Mouse (Mus musculus): ENCODE data around the gene Dmbx1.

Gene Dmbx1

DNA sequence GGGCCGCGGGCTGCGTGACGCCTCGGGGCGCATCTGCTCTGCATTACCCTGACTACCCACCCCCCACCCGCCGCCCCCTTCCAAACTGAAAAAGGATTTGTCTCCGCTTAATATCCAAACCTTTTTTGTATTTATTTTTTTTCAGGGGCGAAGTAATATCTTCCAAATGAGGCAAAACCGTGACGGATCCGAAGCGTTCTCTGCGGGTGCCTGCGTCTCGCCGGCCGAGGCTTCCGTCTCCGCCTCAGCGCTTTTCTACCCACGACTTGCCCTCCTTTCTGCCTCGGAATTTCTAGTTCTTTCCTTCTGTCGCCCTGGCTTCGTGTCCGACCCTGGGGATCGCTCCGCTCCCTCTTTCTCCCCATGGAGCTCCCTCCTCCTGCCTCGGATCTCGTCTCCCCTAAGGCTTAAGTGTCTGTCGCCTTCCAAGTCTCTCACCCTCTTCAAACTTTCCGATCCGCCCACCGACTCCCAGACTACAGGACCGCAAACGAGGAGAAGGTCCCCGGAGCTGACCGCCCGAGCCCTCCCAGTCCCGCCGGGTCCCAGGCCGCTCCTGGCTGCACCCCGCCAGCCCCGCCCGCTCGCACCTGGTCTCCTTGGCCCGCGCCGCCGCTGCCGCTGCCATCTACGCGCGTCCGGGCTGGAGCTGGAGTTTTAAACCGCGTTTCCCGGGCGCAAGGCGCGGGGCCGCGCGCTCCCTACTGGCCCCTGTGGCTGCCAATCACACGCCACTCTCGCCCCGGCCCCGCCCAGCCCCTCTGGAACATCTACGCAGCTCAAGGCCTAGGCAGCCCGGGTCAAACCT, at the start of gene Dmbx1:
Gene Dmbx1, minus strand, starts transcription at position 632 of the 808 bp plus-strand sequence.
- DNase-seq (ENCODE audit: low read depth, low spot score), result no peak

DNA sequence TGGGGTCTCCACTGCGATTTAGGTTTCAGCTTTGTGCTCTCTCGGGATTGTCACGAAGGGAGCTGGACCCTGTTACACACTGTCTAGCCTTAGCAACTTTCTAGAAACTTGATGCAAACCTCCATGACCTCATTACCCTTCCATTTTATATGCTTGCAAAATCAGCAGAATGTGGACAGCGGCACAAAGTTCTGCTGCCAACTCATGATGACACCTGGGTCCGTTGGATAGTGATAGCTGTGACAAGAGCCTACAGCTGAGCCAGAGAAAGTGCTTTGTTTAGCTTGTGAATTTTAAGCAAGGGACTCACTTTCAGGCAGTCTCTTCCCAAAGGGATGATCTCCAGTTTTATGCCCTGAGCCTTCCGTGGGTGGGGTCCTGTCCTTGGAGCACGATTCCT, 49.7 kb upstream of the Dmbx1 start:
- DNase-seq (ENCODE audit: low read depth, low spot score), result no peak

GRCm38 (mm10) chr4:115987858-115988530, 48.3 kb upstream of the Dmbx1 start:
- DNase-seq (ENCODE audit: low read depth, low spot score), result no peak

DNA sequence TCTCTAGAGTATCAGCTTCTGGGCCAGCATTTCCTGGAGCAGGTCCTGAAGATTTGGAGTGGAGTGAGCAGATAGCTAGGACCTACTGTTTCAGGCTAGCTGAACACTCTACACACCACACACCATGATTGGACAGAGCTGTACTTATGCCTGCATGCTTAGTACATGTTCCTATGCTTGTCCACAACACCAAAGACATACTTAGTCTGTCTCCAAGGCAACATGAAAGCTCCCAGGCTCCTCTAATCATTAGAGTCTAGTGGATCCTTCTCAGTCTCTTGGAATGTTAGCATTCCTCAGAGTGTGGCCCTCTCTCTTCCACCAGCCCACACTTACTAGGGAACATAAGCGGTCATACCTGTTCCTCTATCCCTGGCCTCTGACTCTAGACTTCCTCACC, 47.7 kb upstream of the Dmbx1 start:
- DNase-seq (ENCODE audit: low read depth, low spot score), result no peak

- no peak for DNase-seq (ENCODE audit: low read depth, low spot score)
Observed at GRCm38 (mm10) chr4:115984967-115985366, 45.2 kb upstream of the Dmbx1 start.

GRCm38 (mm10) chr4:115984111-115984510, 44.4 kb upstream of the Dmbx1 start:
- DNase-seq (ENCODE audit: low read depth, low spot score), result no peak

- no peak for DNase-seq (ENCODE audit: low read depth, low spot score)
Observed at GRCm38 (mm10) chr4:115980676-115981075, 41.0 kb upstream of the Dmbx1 start.

DNA sequence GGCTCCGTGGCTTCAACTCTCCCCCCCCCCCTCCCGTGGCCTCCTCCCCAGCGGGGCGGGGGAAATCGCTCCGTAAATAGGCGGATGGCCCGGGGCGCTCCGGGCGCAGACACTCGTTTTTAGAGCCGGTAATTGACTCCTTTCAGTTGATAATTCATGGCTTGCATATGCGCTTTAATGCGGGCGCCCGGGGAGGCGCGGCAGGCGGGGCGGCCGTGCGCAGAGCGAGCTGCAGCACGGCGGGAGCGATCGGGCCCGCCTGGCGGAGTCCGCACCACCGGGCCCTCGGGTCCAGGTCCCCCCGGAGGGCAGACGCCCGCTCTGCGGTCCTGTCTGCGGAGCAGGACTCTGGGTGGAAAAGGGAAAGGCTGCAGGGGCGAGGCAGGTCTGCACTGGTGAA, 39.7 kb upstream of the Dmbx1 start:
- DNase-seq (ENCODE audit: low read depth, low spot score), result no peak

GRCm38 (mm10) chr4:115978911-115979310, 39.2 kb upstream of the Dmbx1 start:
- no peak for DNase-seq (ENCODE audit: low read depth, low spot score)

- DNase-seq (ENCODE audit: low read depth, low spot score), result no peak
Observed at GRCm38 (mm10) chr4:115972543-115972942, 32.8 kb upstream of the Dmbx1 start.

- DNase-seq (ENCODE audit: low read depth, low spot score), result no peak
Observed at GRCm38 (mm10) chr4:115964446-115964845, 24.7 kb upstream of the Dmbx1 start.

GRCm38 (mm10) chr4:115963751-115964150, 24.0 kb upstream of the Dmbx1 start:
- no peak for DNase-seq (ENCODE audit: low read depth, low spot score)

DNA sequence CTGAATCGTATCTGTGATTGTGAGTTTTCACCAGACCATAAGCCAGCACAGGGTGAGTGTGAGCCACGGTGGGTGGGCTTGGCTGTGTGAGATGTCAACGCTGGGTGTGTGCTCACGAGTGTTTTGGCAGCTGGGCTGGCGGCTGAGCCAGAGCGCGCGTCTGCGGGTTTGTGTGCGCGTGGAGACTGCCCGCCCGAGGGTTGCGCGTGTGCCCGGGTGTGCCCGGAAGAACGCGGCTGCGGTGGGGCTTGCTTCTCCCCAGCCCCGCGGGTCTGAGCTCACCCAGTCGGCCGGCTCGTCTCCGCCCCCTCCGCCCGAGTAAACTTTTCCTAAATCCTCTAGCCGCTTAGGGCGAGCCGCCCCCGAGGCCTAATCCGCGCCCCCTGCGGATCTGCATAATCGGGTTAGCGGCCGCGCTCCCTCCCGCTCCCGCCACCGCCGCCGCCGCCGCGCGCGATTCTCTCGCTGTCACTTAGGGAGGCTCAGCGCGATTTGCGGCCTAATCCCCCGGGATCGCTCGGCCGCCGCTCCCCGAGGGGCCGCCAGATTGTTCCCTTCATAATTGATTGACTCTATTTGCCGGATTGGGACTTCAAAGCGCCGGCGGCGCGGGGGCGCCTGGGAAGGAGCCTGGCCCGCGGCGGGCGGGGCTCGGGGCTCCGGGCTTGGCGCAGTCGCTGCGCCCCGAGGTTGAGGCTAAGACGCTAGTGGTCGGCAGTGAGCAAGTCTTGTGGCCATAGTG, 23.1 kb upstream of the Dmbx1 start:
- peak; percentile 46 for DNase-seq (ENCODE audit: low read depth, low spot score)

- DNase-seq (ENCODE audit: low read depth, low spot score), result no peak
Observed at GRCm38 (mm10) chr4:115961991-115962390, 22.3 kb upstream of the Dmbx1 start.

DNA sequence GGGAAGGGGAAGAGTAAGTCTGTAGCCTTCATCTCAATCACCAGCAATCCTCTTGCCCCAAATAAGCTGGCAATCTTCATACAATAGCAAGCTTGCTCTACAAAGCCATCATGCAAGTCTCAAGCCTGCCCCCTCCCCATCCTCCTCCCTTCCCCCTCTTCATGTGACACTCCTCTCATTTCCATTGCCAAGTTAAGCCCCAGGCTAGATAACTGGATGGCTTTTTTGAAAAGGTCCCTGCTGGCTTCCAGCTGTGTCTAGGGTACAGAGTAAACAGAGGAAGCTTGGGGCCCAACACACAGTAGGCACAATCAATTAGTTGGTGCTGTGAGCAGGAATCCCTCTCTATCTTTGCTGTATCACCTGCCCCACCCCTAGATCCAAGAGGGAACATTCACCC, 19.8 kb upstream of the Dmbx1 start:
- DNase-seq (ENCODE audit: low read depth, low spot score), result no peak

DNA sequence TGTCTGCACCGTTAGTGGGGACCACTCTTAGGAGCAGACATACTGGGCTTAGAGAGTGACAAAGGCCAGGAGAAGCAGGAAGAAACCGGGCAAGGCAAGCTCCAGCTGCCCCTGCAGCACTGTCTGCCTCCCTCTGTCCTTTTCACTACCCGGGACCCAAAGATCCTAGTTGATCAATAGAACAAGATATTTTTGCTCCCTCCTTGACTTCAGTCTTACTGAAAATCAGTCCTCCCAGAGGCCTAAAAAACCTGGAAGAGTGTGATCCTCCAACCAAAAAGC, 15.7 kb upstream of the Dmbx1 start:
- DNase-seq (ENCODE audit: low read depth, low spot score), result no peak

DNA sequence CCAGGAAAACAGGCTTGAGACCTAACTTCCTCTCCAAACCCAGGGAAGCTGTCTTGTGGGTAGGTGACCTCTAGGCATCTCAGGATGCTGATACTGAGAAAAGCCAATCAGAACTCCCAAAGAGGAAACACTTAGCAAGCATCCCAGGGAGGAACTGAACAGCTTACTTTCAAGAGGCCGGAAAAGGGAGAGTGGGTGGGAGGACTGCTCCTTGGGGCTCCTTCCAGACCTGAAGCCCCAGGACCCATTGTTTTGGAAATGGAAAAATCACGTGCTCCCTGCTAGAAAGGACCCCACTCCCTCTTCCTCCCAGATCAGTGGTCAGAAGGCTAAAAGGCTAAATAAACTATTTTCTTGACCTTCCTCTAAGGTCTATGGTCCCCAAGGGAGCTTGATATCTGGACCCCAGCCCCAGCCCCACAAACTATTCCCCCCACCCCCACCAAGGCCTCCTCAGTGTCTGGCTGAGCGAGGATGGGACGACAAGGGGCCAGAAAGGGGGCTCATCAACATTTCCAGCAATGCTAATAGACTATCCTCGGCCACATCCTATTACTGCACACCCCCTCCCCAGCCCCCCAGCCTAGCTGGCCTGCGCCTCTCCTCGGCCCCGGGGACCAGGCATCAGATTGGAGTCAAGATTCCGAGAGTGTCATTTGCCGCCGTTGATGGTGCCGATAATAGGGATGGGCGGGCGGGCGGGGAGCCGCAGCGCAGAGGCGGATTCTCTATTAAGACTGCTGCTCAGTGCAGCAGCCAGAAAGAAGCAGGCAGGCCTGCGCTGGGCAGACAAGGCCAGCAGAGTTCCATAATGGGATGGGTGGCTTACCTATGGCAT, 15.1 kb upstream of the Dmbx1 start:
- no peak for DNase-seq (ENCODE audit: low read depth, low spot score)

- no peak for DNase-seq (ENCODE audit: low read depth, low spot score)
Observed at GRCm38 (mm10) chr4:115953559-115953958, 13.8 kb upstream of the Dmbx1 start.

GRCm38 (mm10) chr4:115952758-115953157, 13.0 kb upstream of the Dmbx1 start:
- DNase-seq (ENCODE audit: low read depth, low spot score), result no peak

DNA sequence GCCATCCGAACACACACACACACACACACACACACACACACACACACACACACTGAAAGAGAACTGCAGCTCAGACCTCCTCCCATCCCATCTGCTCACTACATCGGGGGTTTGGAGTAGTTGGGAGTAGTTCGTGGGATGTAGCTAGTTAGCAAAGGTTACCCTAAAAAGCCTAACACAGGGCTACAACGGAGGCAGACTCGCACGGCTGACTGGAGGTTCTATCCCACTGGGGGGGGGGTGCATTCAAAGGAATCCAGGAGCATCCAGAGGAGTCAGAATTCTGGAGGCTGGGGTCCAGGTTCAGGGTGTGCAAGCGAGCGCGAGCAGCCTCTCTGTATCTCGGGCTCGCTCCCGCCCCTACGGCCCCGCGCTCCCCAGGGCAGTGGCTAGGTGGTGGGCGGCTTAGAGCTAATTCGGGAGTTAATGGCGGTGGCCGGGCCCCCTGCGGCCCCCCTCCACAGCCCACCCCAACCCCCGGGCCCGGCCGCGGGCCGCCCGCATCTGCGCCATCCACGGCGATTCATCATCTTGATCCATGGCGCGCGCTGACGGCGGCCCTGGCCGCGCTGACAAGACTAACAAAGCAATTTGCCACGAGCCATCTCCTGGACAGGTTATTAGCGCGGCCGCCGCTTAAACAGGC, 4.1 kb upstream of the Dmbx1 start:
- no peak for DNase-seq (ENCODE audit: low read depth, low spot score)

GRCm38 (mm10) chr4:115941242-115941820, 1.6 kb upstream of the Dmbx1 start:
- DNase-seq (ENCODE audit: low read depth, low spot score), result no peak
